Comparison of ENCODE assay signal across 19 mouse cellular contexts in the genomic region with DNA sequence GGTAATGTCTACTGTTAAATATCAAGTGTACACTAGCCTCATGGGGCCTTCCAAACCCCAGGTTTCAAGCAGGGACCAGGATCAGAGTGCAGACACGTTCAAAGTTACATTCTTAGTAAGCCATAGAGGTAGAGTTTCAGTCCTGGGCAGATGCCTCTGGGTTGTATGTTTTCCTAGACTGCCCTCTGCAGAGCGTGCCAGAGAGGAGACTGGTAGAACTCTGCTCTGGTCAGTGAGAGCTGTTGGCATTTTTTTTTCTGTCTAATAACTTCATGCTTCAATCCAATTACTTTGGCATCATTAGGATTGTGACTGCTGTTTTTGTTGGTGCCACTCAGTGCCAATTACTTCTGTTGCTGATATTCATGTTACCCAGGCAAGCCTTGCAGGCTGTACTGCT.
DNase-seq lines count a peak whose midpoint lies in the region; TF ChIP-seq lines count a peak whose summit lies in the region.
"Had no signal": no experiment of that assay in that cellular context is flagged by ENCODE, and none has a peak within 500 bp of the region (broad histone marks: within the 10 kb centered on the region; RNA-seq: fewer than 3 reads in every experiment).

No protein-coding gene starts in this region.

- no peaks in the 10 kb centered on the region for H3K36me3 ChIP-seq in kidney, adult 2 months (ENCODE audit: control insufficient read depth, insufficient read depth, low read length)
- H3K36me3 ChIP-seq: embryonic facial prominence, embryonic 10.5 days; hindbrain, embryonic 15.5 days; intestine, embryonic 15.5 days; limb, embryonic 13.5 days; liver, embryonic 12.5 days; midbrain, embryonic 10.5 days had no signal

- DNase-seq in cerebellum, postnatal 10 days, result peak; percentile 18 to 29
- DNase-seq in cerebellum, postnatal 14 days, result no peak
- peak; percentile 7 to 8 for DNase-seq in heart, adult 18-20 months
- no peak for DNase-seq in heart, postnatal 25 days (ENCODE audit: low spot score)
- no peak for DNase-seq in kidney, adult 2 months
- no peak for DNase-seq in kidney, postnatal 10 days
- DNase-seq in brain, embryonic 14.5 days (ENCODE audit: low read depth), result peak; percentile 25
- DNase-seq in adrenal gland, adult 2 months, result no peak
- DNase-seq: cerebellum, adult 18-20 months; gastrocnemius, postnatal 25 days; heart, postnatal 4 days; lung, adult 18-20 months; lung, postnatal 10 days had no signal

- intact Hi-C loops in heart, postnatal 25 days (cut with DNase I), result loop anchor here (5.0 to 10.0 kb wide), 2 partner anchors 99 to 582 kb away; a partner anchor contains a TSS

- H3K4me1 ChIP-seq in kidney, adult 2 months (ENCODE audit: control insufficient read depth, insufficient read depth, low read length), result no peaks in the 10 kb centered on the region
- H3K4me1 ChIP-seq: hindbrain, embryonic 15.5 days; intestine, embryonic 15.5 days; liver, embryonic 12.5 days had no signal

- no peak overlapping the region for H3K27ac ChIP-seq in kidney, adult 2 months (ENCODE audit: insufficient read depth, low read depth, low read length)
- H3K27ac ChIP-seq: embryonic facial prominence, embryonic 10.5 days; hindbrain, embryonic 15.5 days; intestine, embryonic 15.5 days; limb, embryonic 13.5 days; liver, embryonic 12.5 days; midbrain, embryonic 10.5 days had no signal

- 34% methylated on average over 2 of the region's 2 CpGs for WGBS in kidney, adult 2 months

- H3K4me3 ChIP-seq in kidney, adult 2 months (ENCODE audit: insufficient read depth, low read depth, low read length), result no peak overlapping the region
- H3K4me3 ChIP-seq: embryonic facial prominence, embryonic 10.5 days; hindbrain, embryonic 15.5 days; intestine, embryonic 15.5 days; limb, embryonic 13.5 days; liver, embryonic 12.5 days; midbrain, embryonic 10.5 days had no signal

- peak; percentile 29; the same call in 1 of the 2 replicates for TF ChIP-seq CTCF in kidney, adult 2 months (conservative IDR thresholded peaks at IDR 0.05; ENCODE audit: insufficient read depth, insufficient read length, low read depth, low read length)
- no peak for TF ChIP-seq CTCF in brain, embryonic 14.5 days (IDR thresholded peaks at IDR 0.05; ENCODE audit: borderline replicate concordance, extremely low read depth, insufficient read depth, insufficient read length)

- no peaks in the 10 kb centered on the region for H3K27me3 ChIP-seq in kidney, adult 2 months (replicated peaks; ENCODE audit: control insufficient read depth, insufficient read depth, low read length)
- H3K27me3 ChIP-seq: hindbrain, embryonic 15.5 days; intestine, embryonic 15.5 days; limb, embryonic 13.5 days; liver, embryonic 12.5 days had no signal

- no peak for TF ChIP-seq POLR2A in kidney, adult 2 months (IDR thresholded peaks at IDR 0.05; ENCODE audit: low read depth, low read length)
- no peak for TF ChIP-seq POLR2A in brain, embryonic 14.5 days (IDR thresholded peaks at IDR 0.05; ENCODE audit: borderline replicate concordance, extremely low read depth, insufficient read depth, insufficient read length, poor library complexity, severe bottlenecking)

Comparison
In these comparisons a context has a peak if more than half of its experiments do, and no peak if none do; other contexts are left out.
1. DNase-seq: peak in cerebellum, postnatal 10 days (2 of 2), heart, adult 18-20 months (2 of 2) and brain, embryonic 14.5 days (single experiment); none in cerebellum, postnatal 14 days (0 of 2), heart, postnatal 25 days (single experiment), kidney, adult 2 months (single experiment), kidney, postnatal 10 days (single experiment) and adrenal gland, adult 2 months (single experiment).